Mouse (Mus musculus): ENCODE measurements around the gene Fem1a. TPM values are rescaled to one million over a fixed set of nuclear protein-coding genes. Genes with fewer than 3 reads are reported as not detected.

Gene Fem1a
- 2.6 TPM for polyA plus RNA-seq (2017; shearing (Covaris generic))

DNA sequence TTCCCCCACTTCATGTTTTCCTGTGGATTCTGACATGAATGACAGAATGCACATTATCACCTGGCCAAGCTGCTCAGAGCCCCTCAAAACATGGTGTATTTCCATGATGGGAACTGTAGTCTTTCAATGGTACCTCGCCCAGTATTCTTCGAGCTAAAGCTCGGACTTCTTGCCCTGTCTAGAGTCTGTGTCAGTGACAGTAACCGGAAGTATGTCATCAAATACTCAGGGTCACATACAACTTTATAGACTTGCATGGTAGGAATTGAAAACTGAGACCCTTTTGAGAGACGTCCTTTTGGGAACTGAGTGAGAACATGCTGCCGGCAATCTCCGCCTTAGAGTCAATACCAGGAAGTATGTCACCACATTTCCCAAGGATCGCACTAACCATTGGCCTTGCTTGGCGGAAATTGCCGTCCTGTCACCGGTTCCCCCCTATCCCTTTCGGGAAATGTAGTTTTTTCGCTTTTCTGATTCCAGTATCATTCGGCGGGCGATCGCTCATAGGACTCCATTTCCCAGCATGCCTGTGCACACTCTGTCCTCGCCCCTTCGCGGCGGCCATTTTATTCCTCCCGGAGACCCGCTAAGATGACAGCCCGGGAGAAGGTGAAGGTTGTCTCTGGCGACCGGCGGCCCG lies at the start of gene Fem1a:
Gene Fem1a (plus strand): TSS at position 572 of the 643 bp plus-strand sequence.

DNA sequence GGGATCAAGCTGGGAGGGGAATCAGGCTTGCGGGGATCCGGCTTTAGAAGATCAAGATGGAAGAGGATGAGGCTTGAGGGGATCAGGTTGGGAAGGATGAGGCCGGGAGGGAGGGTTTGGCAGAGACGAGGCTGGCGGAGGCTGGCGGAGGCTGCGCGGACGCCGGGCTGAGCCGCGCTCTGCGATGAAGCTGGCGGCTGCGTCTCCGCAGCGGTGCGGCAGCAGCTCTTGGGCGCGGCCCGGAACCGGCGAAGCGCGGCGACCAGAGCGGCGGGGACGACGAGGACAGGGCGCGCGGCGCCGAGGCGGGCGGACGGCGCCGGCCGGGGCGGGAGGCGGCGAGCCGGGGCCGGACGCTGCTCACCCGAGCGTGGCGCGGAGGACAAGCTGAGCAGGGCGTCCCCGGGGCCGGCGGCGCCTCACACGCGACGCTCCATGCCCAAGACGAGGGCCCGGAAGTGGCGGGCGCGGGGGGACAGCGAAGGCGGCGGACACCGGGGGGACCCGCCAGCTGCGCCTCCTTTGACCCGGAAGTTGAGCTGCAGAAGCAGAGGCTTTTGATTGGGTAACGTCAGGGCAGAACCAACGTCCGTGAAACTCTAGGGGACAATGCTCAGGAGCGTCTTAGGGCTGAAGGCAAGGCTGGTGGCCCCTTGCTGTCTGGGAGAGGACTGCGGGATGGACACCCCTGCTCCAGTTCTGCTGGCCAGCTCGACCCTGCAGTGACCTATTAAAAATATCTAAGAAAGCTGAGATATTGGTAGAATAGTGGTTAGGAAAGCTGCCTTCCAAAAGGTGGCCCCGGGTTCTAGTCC lies 38.0 kb upstream of the Fem1a start, which contains the start of gene Dpp9:
Gene Dpp9 (minus strand): TSS at position 529 of the 815 bp plus-strand sequence.

DNA sequence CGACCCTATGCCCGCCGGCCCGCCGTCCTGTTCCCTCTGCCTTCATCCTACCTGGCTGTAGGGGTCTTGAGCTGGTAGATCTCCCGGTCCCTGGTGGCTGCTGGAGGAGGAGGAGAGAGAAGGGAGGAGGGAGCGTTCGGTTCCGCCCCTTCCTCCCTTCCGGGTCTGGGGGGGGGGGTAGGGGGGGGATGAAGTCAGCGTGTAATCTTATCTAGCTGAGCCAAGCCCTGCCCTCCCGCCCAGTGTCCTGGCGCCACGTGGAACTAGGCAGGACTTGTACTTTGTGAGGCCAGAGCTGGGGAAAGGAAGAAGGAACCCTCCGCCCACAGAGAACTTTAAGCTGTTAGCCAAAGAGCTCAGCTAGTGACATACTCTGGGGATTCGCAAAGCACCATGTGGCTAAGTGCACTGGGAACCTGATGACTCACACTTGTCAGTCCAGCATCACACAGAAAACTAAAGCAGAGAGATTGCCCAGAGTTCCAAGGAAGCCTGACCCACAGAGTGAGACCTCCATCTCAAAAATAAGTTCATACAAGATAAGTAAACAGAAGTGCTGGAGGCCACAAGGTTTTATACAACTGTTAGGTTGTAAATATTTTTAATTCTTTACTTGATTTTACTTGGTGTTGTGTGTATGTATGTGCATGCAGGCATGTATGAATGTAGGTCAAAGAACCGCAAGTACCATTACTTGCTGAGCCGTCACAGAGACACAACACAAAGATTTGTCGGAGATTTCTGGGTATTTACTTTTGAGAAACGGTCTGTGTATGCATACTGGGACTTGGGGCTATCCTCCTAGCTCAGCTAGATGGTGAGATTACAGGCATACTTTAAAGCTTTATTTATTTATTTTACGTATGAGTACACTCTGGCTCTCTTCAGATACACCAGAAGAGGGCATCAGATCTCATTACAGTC lies 20.3 kb downstream of the Fem1a start, which contains the start of gene Ticam1:
Gene Ticam1 (minus strand): TSS at position 144 of the 924 bp plus-strand sequence.

DNA sequence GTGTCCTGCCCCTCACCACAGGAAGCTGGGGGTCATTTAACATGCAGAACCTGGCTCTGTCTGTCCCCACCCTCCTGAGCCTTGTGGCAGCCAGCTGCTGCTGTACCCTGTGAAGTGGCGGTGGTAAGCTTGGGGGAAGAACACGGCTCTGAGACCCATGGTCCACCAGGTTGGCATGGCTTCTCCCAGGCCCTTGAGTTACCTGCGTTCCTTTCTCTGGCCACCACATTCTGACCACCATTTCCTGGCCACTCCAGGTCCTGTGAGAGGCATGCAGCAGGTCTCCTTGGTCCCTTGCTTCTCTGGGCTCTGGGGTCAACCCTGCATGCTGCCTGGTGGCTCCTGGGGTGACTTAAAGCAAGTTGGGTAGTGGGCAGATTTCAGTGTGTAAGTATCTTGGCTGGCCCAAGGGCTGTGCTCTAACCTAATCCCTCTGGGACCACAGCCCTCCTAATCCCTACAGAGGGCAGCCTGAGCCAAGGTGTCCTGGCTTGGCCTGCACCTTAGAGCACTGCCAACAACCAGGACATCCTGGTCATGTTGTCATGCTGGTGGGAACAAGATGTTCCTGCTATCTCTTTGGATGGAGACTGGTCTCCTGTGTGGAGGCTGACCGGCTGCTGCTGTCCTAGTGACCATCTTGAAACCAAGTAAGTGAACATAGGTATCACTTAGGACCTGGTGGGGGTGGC lies 36.1 kb downstream of the Fem1a start, which contains the start of gene Plin3:
Gene Plin3 (minus strand): TSS at position 343 of the 692 bp plus-strand sequence.

DNA sequence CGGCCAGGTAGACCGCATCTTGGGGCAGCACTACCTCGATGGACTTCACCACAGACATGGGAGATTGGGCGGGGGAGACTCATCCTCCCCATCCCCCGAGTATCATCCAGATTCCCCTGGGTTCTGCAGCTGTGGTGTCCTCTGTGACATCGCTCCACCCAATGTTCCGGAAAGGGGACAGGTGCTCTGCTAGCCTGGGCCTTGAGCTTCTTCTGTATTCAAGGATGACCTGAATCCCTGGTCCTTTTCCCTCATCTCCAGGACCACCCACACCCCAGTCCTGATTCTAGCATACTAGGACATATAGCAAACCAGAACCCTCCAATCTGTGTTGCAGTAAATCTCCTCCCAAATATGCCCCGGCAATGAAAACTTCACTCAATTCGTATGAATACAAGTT lies 43.6 kb downstream of the Fem1a start, which contains the start of gene Arrdc5:
Gene Arrdc5 (minus strand): TSS at position 101 of the 400 bp plus-strand sequence.

DNA sequence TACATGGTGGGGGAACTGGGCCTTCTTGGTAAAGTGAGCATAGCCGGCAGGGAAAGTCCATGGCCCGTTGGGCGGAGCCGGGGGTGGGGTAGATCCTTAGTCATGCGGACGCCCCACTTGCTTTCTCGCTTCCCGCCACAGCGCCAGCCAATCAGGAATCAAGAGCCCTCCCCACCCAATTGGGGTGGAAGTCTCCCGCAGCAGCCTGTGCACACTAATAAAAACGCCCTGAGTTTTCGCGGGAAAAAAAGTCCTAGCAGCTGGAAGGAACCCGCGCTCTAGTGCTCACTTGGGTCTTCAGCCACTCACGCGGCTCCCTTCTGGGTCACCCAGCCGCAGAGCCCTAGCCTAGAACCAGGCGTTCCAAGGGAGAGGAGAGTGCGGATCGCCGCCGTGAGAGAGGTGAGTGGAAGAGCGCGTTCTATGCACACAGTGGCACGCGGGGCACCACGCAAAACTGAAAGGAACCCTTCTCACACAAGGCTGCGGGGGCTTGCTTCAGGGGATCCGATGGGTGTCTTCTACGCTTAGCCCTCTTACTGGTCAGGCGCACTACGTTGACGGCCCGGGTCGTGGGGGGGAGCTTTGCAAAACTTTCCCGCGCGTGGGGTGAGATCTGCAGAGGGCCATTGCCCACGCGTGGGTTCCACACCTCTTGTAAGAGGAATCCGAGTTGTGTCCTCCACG lies 46.7 kb downstream of the Fem1a start, which contains the start of gene Uhrf1:
Gene Uhrf1 (plus strand): TSS at position 162 of the 687 bp plus-strand sequence.

Other genes starting within 250 kb of the Fem1a start
- gene Sh3gl1, start 220.2 kb upstream of the Fem1a start, polyA plus RNA-seq (2017; shearing (Covaris generic)): 149 TPM
- gene Chaf1a, start 216.4 kb upstream of the Fem1a start, polyA plus RNA-seq (2017; shearing (Covaris generic)): 0.52 TPM
- gene Ubxn6, start 181.8 kb upstream of the Fem1a start, polyA plus RNA-seq (2017; shearing (Covaris generic)): 82.8 TPM
- gene Hdgfl2, start 177.2 kb upstream of the Fem1a start, polyA plus RNA-seq (2017; shearing (Covaris generic)): 145 TPM
- gene Plin4, start 147.0 kb upstream of the Fem1a start, polyA plus RNA-seq (2017; shearing (Covaris generic)): not detected
- gene Plin5, start 139.2 kb upstream of the Fem1a start, polyA plus RNA-seq (2017; shearing (Covaris generic)): not detected
- not detected for gene Lrg1, start 134.8 kb upstream of the Fem1a start, polyA plus RNA-seq (2017; shearing (Covaris generic))
- not detected for gene Sema6b, start 116.5 kb upstream of the Fem1a start, polyA plus RNA-seq (2017; shearing (Covaris generic))
- gene Tnfaip8l1, start 94.3 kb upstream of the Fem1a start, polyA plus RNA-seq (2017; shearing (Covaris generic)): 40.2 TPM
- gene Mydgf, start 72.9 kb upstream of the Fem1a start, polyA plus RNA-seq (2017; shearing (Covaris generic)): 74.8 TPM
- gene Dpp9, start 37.9 kb upstream of the Fem1a start, polyA plus RNA-seq (2017; shearing (Covaris generic)): 29.9 TPM
- 9.7 TPM for gene Ticam1, start 20.0 kb downstream of the Fem1a start, polyA plus RNA-seq (2017; shearing (Covaris generic))
- 42.3 TPM for gene Plin3, start 36.1 kb downstream of the Fem1a start, polyA plus RNA-seq (2017; shearing (Covaris generic))
- gene Arrdc5, start 43.5 kb downstream of the Fem1a start, polyA plus RNA-seq (2017; shearing (Covaris generic)): not detected
- 14.2 TPM for gene Uhrf1, start 46.5 kb downstream of the Fem1a start, polyA plus RNA-seq (2017; shearing (Covaris generic))
- gene Kdm4b, start 69.3 kb downstream of the Fem1a start, polyA plus RNA-seq (2017; shearing (Covaris generic)): 8.6 TPM
- gene Ptprs, start 219.7 kb downstream of the Fem1a start, polyA plus RNA-seq (2017; shearing (Covaris generic)): 7.9 TPM

Measured in CD4-positive, CD25-positive, alpha-beta regulatory T cell, adult 9 weeks (primary cell).